Comparison of ENCODE assay signal across 25 mouse cellular contexts in the genomic region with DNA sequence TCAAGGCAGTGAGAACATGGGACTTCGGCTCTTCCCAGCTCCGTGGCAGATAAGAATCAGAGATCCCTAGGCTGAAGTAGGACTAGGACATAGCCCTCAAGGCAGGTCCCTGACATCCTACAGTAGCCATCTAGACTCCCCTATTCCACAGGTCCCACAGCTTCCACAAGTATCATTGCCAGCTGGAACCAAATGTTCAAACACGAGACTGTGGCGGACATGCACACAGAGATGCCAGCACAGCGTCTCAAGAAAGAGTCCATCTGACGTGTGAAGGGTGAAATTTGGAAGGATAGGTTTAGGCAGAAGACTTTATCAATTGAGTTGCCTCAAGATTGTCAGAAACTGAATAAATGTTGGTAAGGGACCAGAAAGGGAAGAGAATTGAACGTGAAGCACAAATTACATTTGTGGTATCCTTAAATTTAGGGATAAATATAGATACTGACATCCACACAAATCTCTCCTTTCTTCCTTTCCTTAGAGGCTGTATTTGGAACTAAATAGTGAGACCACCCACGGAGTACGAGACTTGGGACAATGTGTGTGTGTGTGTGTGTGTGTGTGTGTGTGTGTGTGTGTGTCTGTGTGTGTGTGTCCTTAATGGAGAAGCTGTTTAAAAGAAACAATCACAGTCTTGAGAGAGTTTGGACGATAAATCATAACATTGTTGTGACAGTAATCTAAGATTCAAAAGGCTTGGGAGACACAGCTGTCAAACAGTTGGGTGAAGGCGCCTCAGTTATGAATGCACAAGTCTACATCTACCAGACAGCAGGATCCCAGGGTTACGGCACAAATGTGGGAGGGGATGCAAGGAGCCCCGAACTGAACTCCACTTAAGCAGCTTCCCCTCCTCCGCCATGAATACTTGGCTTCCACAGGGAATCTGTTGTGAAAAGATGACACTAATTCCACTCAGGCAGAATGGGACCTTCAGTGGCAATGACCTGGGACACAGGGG.
A peak's percentile ranks its signal among the peaks of the same experiment; 100 is the strongest.
DNase-seq lines count a peak whose midpoint lies in the region; ATAC-seq and TF ChIP-seq lines count a peak whose summit lies in the region.
"Had no signal": no experiment of that assay in that cellular context is flagged by ENCODE, and none has a peak within 500 bp of the region (broad histone marks: within the 10 kb centered on the region; RNA-seq: fewer than 3 reads in every experiment).

No protein-coding gene starts in this region.

- ATAC-seq in intestine, embryonic 14.5 days (replicated peaks; ENCODE audit: low FRiP score, low TSS enrichment, low read depth), result peak; percentile 47; the same call in 1 of the 2 replicates
- no peak for ATAC-seq in intestine, postnatal 0 days
- ATAC-seq in intestine, embryonic 16.5 days, result peak; percentile 65
- ATAC-seq in stomach, embryonic 14.5 days (ENCODE audit: insufficient number of reproducible peaks, insufficient read depth, low FRiP score, low read depth), result peak; percentile 53; the same call in 1 of the 2 replicates
- ATAC-seq: forebrain, embryonic 14.5 days; hindbrain, embryonic 16.5 days; Patski had no signal

- no peaks in the 10 kb centered on the region for H3K27me3 ChIP-seq in intestine, embryonic 14.5 days (replicated peaks; ENCODE audit: control insufficient read depth, insufficient read depth, low read length)
- H3K27me3 ChIP-seq in intestine, postnatal 0 days (replicated peaks; ENCODE audit: control insufficient read depth, insufficient read depth, low read length), result no peaks in the 10 kb centered on the region
- H3K27me3 ChIP-seq in intestine, embryonic 16.5 days (replicated peaks; ENCODE audit: control insufficient read depth, insufficient read depth, low read length), result no peaks in the 10 kb centered on the region
- H3K27me3 ChIP-seq in stomach, embryonic 14.5 days (ENCODE audit: control insufficient read depth, insufficient read depth, low read length), result no peaks in the 10 kb centered on the region
- H3K27me3 ChIP-seq: heart, embryonic 15.5 days; liver, embryonic 13.5 days; Patski had no signal

- peaks cover 15% of the 10 kb centered on the region; the same call in 1 of the 2 replicates for H3K4me1 ChIP-seq in intestine, embryonic 14.5 days (replicated peaks; ENCODE audit: control insufficient read depth, insufficient read depth, low read length)
- H3K4me1 ChIP-seq in intestine, postnatal 0 days (replicated peaks; ENCODE audit: control insufficient read depth, insufficient read depth, low read length), result no peaks in the 10 kb centered on the region
- H3K4me1 ChIP-seq in intestine, embryonic 16.5 days (ENCODE audit: control insufficient read depth, insufficient read depth, low read length), result no peaks in the 10 kb centered on the region
- H3K4me1 ChIP-seq in stomach, embryonic 14.5 days (ENCODE audit: control insufficient read depth, insufficient read depth, low read length), result peaks cover 14% of the 10 kb centered on the region; the same call in 1 of the 2 replicates
- H3K4me1 ChIP-seq: liver, embryonic 13.5 days had no signal

- no peak overlapping the region for H3K9ac ChIP-seq in intestine, embryonic 14.5 days (ENCODE audit: low read length)
- no peak overlapping the region for H3K9ac ChIP-seq in intestine, postnatal 0 days (ENCODE audit: low read depth, low read length)
- H3K9ac ChIP-seq in intestine, embryonic 16.5 days (ENCODE audit: low read depth, low read length), result no peak overlapping the region
- no peak overlapping the region for H3K9ac ChIP-seq in stomach, embryonic 14.5 days (replicated peaks; ENCODE audit: low read depth, low read length)
- H3K9ac ChIP-seq: heart, embryonic 15.5 days; liver, embryonic 13.5 days had no signal

- H3K36me3 ChIP-seq in intestine, embryonic 14.5 days (ENCODE audit: control insufficient read depth, insufficient read depth, low read length), result no peaks in the 10 kb centered on the region
- H3K36me3 ChIP-seq in intestine, postnatal 0 days (ENCODE audit: control insufficient read depth, insufficient read depth), result no peaks in the 10 kb centered on the region
- no peaks in the 10 kb centered on the region for H3K36me3 ChIP-seq in intestine, embryonic 16.5 days (ENCODE audit: control insufficient read depth, insufficient read depth, low read length)
- H3K36me3 ChIP-seq in stomach, embryonic 14.5 days (ENCODE audit: control insufficient read depth, insufficient read depth, low read length), result no peaks in the 10 kb centered on the region
- H3K36me3 ChIP-seq: heart, embryonic 15.5 days; liver, embryonic 13.5 days had no signal

- no peak overlapping the region for H3K4me2 ChIP-seq in intestine, embryonic 14.5 days (ENCODE audit: low read length)
- no peak overlapping the region for H3K4me2 ChIP-seq in intestine, postnatal 0 days (replicated peaks; ENCODE audit: low read depth)
- H3K4me2 ChIP-seq in intestine, embryonic 16.5 days (ENCODE audit: low read depth, low read length), result no peak overlapping the region
- H3K4me2 ChIP-seq in stomach, embryonic 14.5 days (replicated peaks; ENCODE audit: low read depth, low read length), result peak overlapping the region; percentile 14; the same call in 1 of the 2 replicates
- H3K4me2 ChIP-seq: heart, embryonic 15.5 days; liver, embryonic 13.5 days had no signal

- 48% methylated on average over 14 of the region's 14 CpGs for WGBS in intestine, embryonic 14.5 days
- 55% methylated on average over 14 of the region's 14 CpGs for WGBS in intestine, postnatal 0 days
- WGBS in intestine, embryonic 16.5 days, result 51% methylated on average over 14 of the region's 14 CpGs
- 45% methylated on average over 14 of the region's 14 CpGs for WGBS in stomach, embryonic 14.5 days

- no peak overlapping the region for H3K4me3 ChIP-seq in intestine, embryonic 14.5 days (ENCODE audit: low read depth, low read length)
- H3K4me3 ChIP-seq in intestine, postnatal 0 days (ENCODE audit: low read depth, low read length), result no peak overlapping the region
- no peak overlapping the region for H3K4me3 ChIP-seq in intestine, embryonic 16.5 days (ENCODE audit: low read length)
- H3K4me3 ChIP-seq in stomach, embryonic 14.5 days (ENCODE audit: low read depth, low read length), result no peak overlapping the region
- H3K4me3 ChIP-seq: gastrocnemius, adult 2 months; heart, embryonic 15.5 days; liver, embryonic 13.5 days; megakaryocyte, embryonic 14.5 days had no signal

- no peaks in the 10 kb centered on the region for H3K9me3 ChIP-seq in intestine, embryonic 14.5 days (ENCODE audit: control insufficient read depth, low read length)
- no peaks in the 10 kb centered on the region for H3K9me3 ChIP-seq in intestine, postnatal 0 days (ENCODE audit: control insufficient read depth)
- H3K9me3 ChIP-seq in intestine, embryonic 16.5 days (ENCODE audit: control insufficient read depth, low read length), result no peaks in the 10 kb centered on the region
- no peaks in the 10 kb centered on the region for H3K9me3 ChIP-seq in stomach, embryonic 14.5 days (ENCODE audit: control insufficient read depth, low read depth, low read length)
- H3K9me3 ChIP-seq: heart, embryonic 15.5 days; liver, embryonic 13.5 days; megakaryocyte, embryonic 14.5 days had no signal

- TF ChIP-seq CTCF in intestine, postnatal 0 days (IDR thresholded peaks at IDR 0.05; ENCODE audit: low read depth), result no peak

- peak; percentile 59 for DNase-seq in intestine, embryonic 14.5 days (ENCODE audit: low spot score)
- peak; percentile 81 for DNase-seq in lung, postnatal 10 days
- no peak for DNase-seq in spleen, adult 12 weeks (ENCODE audit: low spot score)
- no peak for DNase-seq in right cerebral cortex, postnatal 4 days
- no peak for DNase-seq in thymus, postnatal 10 days (ENCODE audit: low spot score in 2 of 2)
- DNase-seq: cerebellum, adult 9-10 months; cerebellum, postnatal 36 days; gastrocnemius, adult 2 months; gastrocnemius, postnatal 36 days; kidney, adult 2 months; kidney, postnatal 4 days; left cerebral cortex, postnatal 4 days; liver, embryonic 13.5 days; midbrain, embryonic 14.5 days; right cerebral cortex, postnatal 25 days; thymus, adult 2 months; thymus, postnatal 4 days had no signal

- H3K27ac ChIP-seq in intestine, embryonic 14.5 days (ENCODE audit: low read depth), result peak overlapping the region; percentile 67
- no peak overlapping the region for H3K27ac ChIP-seq in intestine, postnatal 0 days (ENCODE audit: low read depth, low read length)
- H3K27ac ChIP-seq in intestine, embryonic 16.5 days (ENCODE audit: low read length), result peak overlapping the region; percentile 68
- peak overlapping the region; percentile 81 for H3K27ac ChIP-seq in stomach, embryonic 14.5 days (ENCODE audit: low read length)
- H3K27ac ChIP-seq: gastrocnemius, adult 2 months; heart, embryonic 15.5 days; liver, embryonic 13.5 days had no signal

Comparison
In these comparisons a context has a peak if more than half of its experiments do, and no peak if none do; other contexts are left out.
1. DNase-seq: peak in intestine, embryonic 14.5 days (single experiment) and lung, postnatal 10 days (single experiment); none in spleen, adult 12 weeks (single experiment), right cerebral cortex, postnatal 4 days (single experiment) and thymus, postnatal 10 days (0 of 2).